ENCODE assay signal across 16 mouse cellular contexts in genomic region chr3:105040002-105040401, GRCm38 (mm10). TPM values are rescaled to one million over a fixed set of nuclear protein-coding genes. Genes with fewer than 3 reads are reported as not detected.
A peak's percentile ranks its signal among the peaks of the same experiment; 100 is the strongest.
DNase-seq lines count a peak whose midpoint lies in the region; ATAC-seq and TF ChIP-seq lines count a peak whose summit lies in the region.
"Had no signal": no experiment of that assay in that cellular context is flagged by ENCODE, and none has a peak within 500 bp of the region (broad histone marks: within the 10 kb centered on the region; RNA-seq: fewer than 3 reads in every experiment).

No protein-coding gene starts in this region.

- no peak for DNase-seq in gastrocnemius, adult 2 months
- no peak for DNase-seq in gastrocnemius, adult 8-10 months (ENCODE audit: low spot score in 2 of 2)
- peak; percentile 42 for DNase-seq in kidney, postnatal 0 days (ENCODE audit: low spot score)
- DNase-seq in kidney, adult 2 months: no peak
- DNase-seq in brain, embryonic 14.5 days (ENCODE audit: low read depth): peak; percentile 67
- DNase-seq in limb, embryonic 11.5 days (ENCODE audit: low spot score): peak; percentile 53
- DNase-seq in yolk sac, embryonic 10.5 days (ENCODE audit: low spot score): no peak
- DNase-seq: adrenal gland, adult 2 months; heart, postnatal 10 days; kidney, adult 8-10 months; left cerebral cortex, postnatal 4 days had no signal

- H3K9me3 ChIP-seq in kidney, postnatal 0 days (replicated peaks; ENCODE audit: low read length): no peaks in the 10 kb centered on the region
- H3K9me3 ChIP-seq in limb, embryonic 11.5 days (ENCODE audit: control insufficient read depth, low read length): no peaks in the 10 kb centered on the region
- H3K9me3 ChIP-seq: midbrain, embryonic 13.5 days had no signal

- peak overlapping the region; percentile 62; the same call in 1 of the 2 replicates for H3K27ac ChIP-seq in gastrocnemius, adult 2 months
- H3K27ac ChIP-seq in kidney, postnatal 0 days: no peak overlapping the region
- H3K27ac ChIP-seq in kidney, adult 2 months (ENCODE audit: insufficient read depth, low read depth, low read length): no peak overlapping the region
- H3K27ac ChIP-seq in limb, embryonic 11.5 days (replicated peaks; ENCODE audit: low read depth, low read length): no peak overlapping the region
- H3K27ac ChIP-seq: midbrain, embryonic 13.5 days had no signal

- 0 out of 2 replicates have a peak, but pooled peaks cover 3% of the 10 kb centered on the region for H3K4me1 ChIP-seq in kidney, postnatal 0 days (replicated peaks; ENCODE audit: insufficient read depth, low read length)
- H3K4me1 ChIP-seq in kidney, adult 2 months (ENCODE audit: control insufficient read depth, insufficient read depth, low read length): 0 out of 2 replicates have a peak, but pooled peaks cover 2% of the 10 kb centered on the region
- peaks cover 6% of the 10 kb centered on the region; the same call in 1 of the 2 replicates for H3K4me1 ChIP-seq in limb, embryonic 11.5 days (ENCODE audit: control insufficient read depth, insufficient read depth, low read length)

- no peak for ATAC-seq in kidney, postnatal 0 days (replicated peaks; ENCODE audit: low FRiP score, low read depth)
- ATAC-seq in limb, embryonic 11.5 days (ENCODE audit: insufficient number of reproducible peaks, low FRiP score, low TSS enrichment, low read depth): peak; percentile 32; the same call in 1 of the 2 replicates

- H3K4me3 ChIP-seq in gastrocnemius, adult 2 months: no peak overlapping the region
- H3K4me3 ChIP-seq in kidney, postnatal 0 days (replicated peaks; ENCODE audit: low read depth, low read length): no peak overlapping the region
- H3K4me3 ChIP-seq in kidney, adult 2 months (ENCODE audit: insufficient read depth, low read depth, low read length): no peak overlapping the region
- H3K4me3 ChIP-seq in limb, embryonic 11.5 days (ENCODE audit: low read depth, low read length): no peak overlapping the region
- H3K4me3 ChIP-seq: midbrain, embryonic 13.5 days had no signal

- H3K4me2 ChIP-seq in kidney, postnatal 0 days (ENCODE audit: low read length): no peak overlapping the region
- no peak overlapping the region for H3K4me2 ChIP-seq in limb, embryonic 11.5 days (ENCODE audit: low read depth, severe bottlenecking)
- H3K4me2 ChIP-seq: midbrain, embryonic 13.5 days had no signal

- intact Hi-C loops in gastrocnemius, adult 2 months (cut with DNase I): no loop called here

- TF ChIP-seq CTCF in gastrocnemius, adult 2 months (IDR thresholded peaks at IDR 0.05): no peak
- TF ChIP-seq CTCF in kidney, postnatal 0 days (IDR thresholded peaks at IDR 0.05; ENCODE audit: low read depth): no peak
- TF ChIP-seq CTCF in kidney, adult 2 months (conservative IDR thresholded peaks at IDR 0.05; ENCODE audit: insufficient read depth, insufficient read length, low read depth, low read length): no peak
- no peak for TF ChIP-seq CTCF in brain, embryonic 14.5 days (IDR thresholded peaks at IDR 0.05; ENCODE audit: borderline replicate concordance, extremely low read depth, insufficient read depth, insufficient read length)

- no peaks in the 10 kb centered on the region for H3K27me3 ChIP-seq in kidney, postnatal 0 days (ENCODE audit: insufficient read depth, low read length)
- no peaks in the 10 kb centered on the region for H3K27me3 ChIP-seq in kidney, adult 2 months (replicated peaks; ENCODE audit: control insufficient read depth, insufficient read depth, low read length)
- no peaks in the 10 kb centered on the region for H3K27me3 ChIP-seq in limb, embryonic 11.5 days (ENCODE audit: control insufficient read depth, insufficient read depth, low read length)
- H3K27me3 ChIP-seq: midbrain, embryonic 13.5 days had no signal

- no peak overlapping the region for H3K9ac ChIP-seq in kidney, postnatal 0 days (ENCODE audit: low read depth, low read length)
- no peak overlapping the region for H3K9ac ChIP-seq in limb, embryonic 11.5 days (ENCODE audit: low read length)
- H3K9ac ChIP-seq: midbrain, embryonic 13.5 days had no signal

- TF ChIP-seq POLR2A in kidney, adult 2 months (IDR thresholded peaks at IDR 0.05; ENCODE audit: low read depth, low read length): no peak
- no peak for TF ChIP-seq POLR2A in brain, embryonic 14.5 days (IDR thresholded peaks at IDR 0.05; ENCODE audit: borderline replicate concordance, extremely low read depth, insufficient read depth, insufficient read length, poor library complexity, severe bottlenecking)

- 38% methylated on average over 8 of the region's 8 CpGs for WGBS in kidney, postnatal 0 days
- 38% methylated on average over 8 of the region's 8 CpGs for WGBS in kidney, adult 2 months
- WGBS in limb, embryonic 11.5 days: 17% methylated on average over 8 of the region's 8 CpGs

- peaks cover 10% of the 10 kb centered on the region; the same call in 1 of the 2 replicates for H3K36me3 ChIP-seq in kidney, postnatal 0 days (ENCODE audit: insufficient read depth, low read length)
- no peaks in the 10 kb centered on the region for H3K36me3 ChIP-seq in kidney, adult 2 months (ENCODE audit: control insufficient read depth, insufficient read depth, low read length)
- peaks cover 2% of the 10 kb centered on the region; the same call in 1 of the 2 replicates for H3K36me3 ChIP-seq in limb, embryonic 11.5 days (ENCODE audit: control insufficient read depth, insufficient read depth, low read length)

RNA-seq across cellular contexts. Expression of gene Cttnbp2nl, which starts 12.9 kb away (rescaled TPM):
- 1 to 10 TPM; 4.5 to 8.4 TPM for total RNA-seq in gastrocnemius, adult 2 months (2021)
- 1 to 10 TPM; 2.7 to 5.5 (median 4.0) TPM for total RNA-seq in gastrocnemius, adult 8-10 months (2022)
- polyA plus RNA-seq in kidney, postnatal 0 days (2015; fragmentation: Nextera tagmentation; extraction: Ambion mirVana): 26.4 and 26.5 TPM in 2 replicates
- polyA plus RNA-seq in kidney, adult 2 months (2012; rRNA removed): 3.6 and 4.2 TPM in 2 replicates
- 12.1 and 28.8 TPM in 2 replicates for polyA plus RNA-seq in brain, embryonic 14.5 days (2012; rRNA removed)
- 40.2 and 50.8 TPM in 2 replicates for polyA plus RNA-seq in limb, embryonic 11.5 days (2014; fragmentation: Nextera tagmentation; extraction: Ambion mirVana)

RNA-seq across cellular contexts. Expression of gene 4930564D02Rik, which starts 26.6 kb away (rescaled TPM):
- not detected for total RNA-seq in gastrocnemius, adult 2 months (2021)
- total RNA-seq in gastrocnemius, adult 8-10 months (2022): not detected
- not detected in 2 replicates for polyA plus RNA-seq in kidney, postnatal 0 days (2015; fragmentation: Nextera tagmentation; extraction: Ambion mirVana)
- polyA plus RNA-seq in kidney, adult 2 months (2012; rRNA removed): not detected in 2 replicates
- polyA plus RNA-seq in brain, embryonic 14.5 days (2012; rRNA removed): not detected in 2 replicates
- polyA plus RNA-seq in limb, embryonic 11.5 days (2014; fragmentation: Nextera tagmentation; extraction: Ambion mirVana): not detected in 2 replicates
- total RNA-seq: adrenal gland, adult 2 months; heart, postnatal 10 days; layer of hippocampus, adult 8-10 months; left cerebral cortex, postnatal 4 days had no signal
- polyA plus RNA-seq: adrenal gland, adult 2 months; cortical plate, adult 2 months; liver, embryonic 16.5 days; midbrain, embryonic 13.5 days; stomach, postnatal 0 days had no signal

Comparison
In these comparisons a context has a peak if more than half of its experiments do, and no peak if none do; other contexts are left out.
1. DNase-seq: peak in kidney, postnatal 0 days (single experiment), brain, embryonic 14.5 days (single experiment) and limb, embryonic 11.5 days (single experiment); none in gastrocnemius, adult 2 months (single experiment), gastrocnemius, adult 8-10 months (0 of 2), kidney, adult 2 months (single experiment) and yolk sac, embryonic 10.5 days (single experiment).